Mouse (Mus musculus) spleen, postnatal 36 days (tissue): ENCODE results near the gene Gm21788.
"Not testable (repeated sequence)": the region's sequence is repeated elsewhere in the genome, so short reads cannot be mapped to it uniquely, and the experiment has no call there.

ENCODE experiments used
- DNase-seq, 2 experiments: peaks; one replicate each; pipeline ENCODE4 v3.0.0; 2022; ENCODE audit warnings: low spot score in 2 of 2, mixed read lengths in 1 of 2

Gm21788 gene

DNA sequence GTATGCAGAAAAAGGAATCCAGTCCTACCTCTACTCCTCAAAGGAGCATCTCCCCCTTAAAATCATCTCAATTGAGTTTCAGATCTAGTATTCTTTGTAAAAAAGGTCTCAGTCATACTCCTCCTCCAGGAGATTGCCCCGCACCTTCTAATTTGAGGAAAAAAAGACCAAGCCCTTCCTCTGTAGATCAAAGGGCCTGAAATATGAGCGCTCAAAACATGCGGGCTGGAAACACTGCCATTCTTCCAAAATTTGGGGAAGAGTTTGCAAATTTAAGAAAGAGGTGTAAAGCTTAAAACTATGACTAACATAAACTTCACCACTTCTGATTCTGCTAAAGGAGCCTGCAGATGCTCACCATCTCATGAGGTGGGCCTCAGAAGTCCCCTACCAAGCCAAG is at the start of gene Gm21788:
Gene Gm21788, plus strand, starts transcription at position 301 of the 400 bp plus-strand sequence.
- not testable (repeated sequence) for DNase-seq
